Mouse (Mus musculus): ENCODE data around the gene Vmn2r2. TPM values are rescaled to one million over a fixed set of nuclear protein-coding genes. Genes with fewer than 3 reads are reported as not detected.

Vmn2r2 gene
- total RNA-seq (2021) = not detected
- long read RNA-seq, experiment 1 = 0 reads
- long read RNA-seq, experiment 2 = 0 reads

- DNase-seq = no peak
These were observed at the start of gene Vmn2r2 for GRCm38 (mm10) chr3:64141878-64142508. Vmn2r2 (minus strand) TSS chr3:64141928.

- DNase-seq = no peak
These were observed 28.2 kb downstream of the Vmn2r2 start for GRCm38 (mm10) chr3:64113352-64114046.

- DNase-seq = no peak
These were observed 29.0 kb downstream of the Vmn2r2 start for GRCm38 (mm10) chr3:64112707-64113106.

- no peak for DNase-seq
These were observed 60.5 kb downstream of the Vmn2r2 start, which contains the start of gene Vmn2r1 for GRCm38 (mm10) chr3:64081247-64081646. Vmn2r1 (plus strand) TSS chr3:64081547.

Other genes starting within 250 kb of the Vmn2r2 start
- under 1 TPM; 0.20 to 0.31 TPM for gene Plch1, start 242.5 kb downstream of the Vmn2r2 start, total RNA-seq (2021)
- gene E130311K13Rik, start 212.5 kb downstream of the Vmn2r2 start, total RNA-seq (2021) = 1 to 10 TPM; 4.4 to 5.6 TPM
- 1 to 10 TPM; 6.8 to 8.2 TPM for gene Slc33a1, start 177.2 kb downstream of the Vmn2r2 start, total RNA-seq (2021)
- gene Gmps, start 165.8 kb downstream of the Vmn2r2 start, total RNA-seq (2021) = 10 to 100 TPM; 16.3 to 16.7 TPM
- under 1 TPM; 0.28 to 0.32 TPM for gene Vmn2r1, start 60.4 kb downstream of the Vmn2r2 start, total RNA-seq (2021)
- gene Vmn2r3, start 147.8 kb upstream of the Vmn2r2 start, total RNA-seq (2021) = not detected

Measured in gastrocnemius, postnatal 10 days (tissue).